Mouse (Mus musculus) left cerebral cortex, adult 11 months (tissue): ENCODE results near the gene Ttc8.

ENCODE experiments used
- DNase-seq: peaks from one replicate; pipeline ENCODE4 v3.0.0; 2022; ENCODE audit warnings: low spot score

Gene Ttc8

DNA sequence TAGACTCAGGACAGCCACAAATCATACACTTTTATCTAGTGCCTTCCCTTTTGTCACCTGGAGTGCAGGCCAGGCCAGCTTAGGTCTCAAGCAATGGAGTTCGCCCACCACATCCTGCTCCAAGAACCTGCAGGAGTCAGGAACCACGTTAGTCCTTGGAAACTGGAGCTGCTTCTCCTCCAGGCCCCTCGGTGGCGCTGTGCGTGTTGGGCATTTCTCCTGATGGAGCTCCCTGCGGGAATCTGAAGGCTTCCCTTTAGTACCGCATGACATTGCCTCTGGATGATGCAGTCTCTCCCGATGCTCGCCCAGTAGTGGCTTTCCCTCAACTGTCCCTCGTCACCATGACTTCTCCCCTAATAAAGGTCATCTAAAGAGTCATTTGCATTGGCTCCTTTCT lies 53.1 kb downstream of the Ttc8 start:
- no peak for DNase-seq

DNA sequence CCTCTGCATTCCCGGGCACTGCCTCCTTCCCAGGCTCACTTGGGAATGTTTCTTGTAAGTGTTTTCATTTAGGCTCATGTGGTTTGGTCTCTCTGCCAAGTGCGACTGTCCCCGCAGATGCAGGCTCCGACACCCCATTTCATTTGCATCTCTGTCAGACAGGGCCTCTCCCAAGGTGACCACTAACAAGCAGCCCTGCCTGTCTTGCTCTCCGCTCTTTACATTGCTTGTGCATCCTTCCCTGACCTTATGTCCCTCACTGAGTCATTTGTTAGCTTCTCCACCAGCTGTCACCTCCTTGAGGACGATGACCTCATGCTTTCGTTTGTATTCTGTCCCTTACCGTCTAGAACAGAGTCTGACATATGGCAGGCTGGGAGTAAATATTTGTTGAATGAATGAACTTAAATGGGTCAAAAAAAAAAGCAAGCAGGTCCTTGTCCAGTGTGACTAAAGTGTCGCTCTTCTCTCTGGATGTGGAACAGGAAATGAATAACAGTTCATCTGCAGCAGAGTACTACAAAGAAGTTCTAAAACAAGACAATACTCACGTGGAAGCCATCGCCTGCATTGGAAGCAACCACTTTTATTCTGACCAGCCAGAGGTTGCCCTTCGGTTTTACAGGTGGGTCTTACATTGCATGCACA lies 53.9 kb downstream of the Ttc8 start:
- no peak for DNase-seq

DNA sequence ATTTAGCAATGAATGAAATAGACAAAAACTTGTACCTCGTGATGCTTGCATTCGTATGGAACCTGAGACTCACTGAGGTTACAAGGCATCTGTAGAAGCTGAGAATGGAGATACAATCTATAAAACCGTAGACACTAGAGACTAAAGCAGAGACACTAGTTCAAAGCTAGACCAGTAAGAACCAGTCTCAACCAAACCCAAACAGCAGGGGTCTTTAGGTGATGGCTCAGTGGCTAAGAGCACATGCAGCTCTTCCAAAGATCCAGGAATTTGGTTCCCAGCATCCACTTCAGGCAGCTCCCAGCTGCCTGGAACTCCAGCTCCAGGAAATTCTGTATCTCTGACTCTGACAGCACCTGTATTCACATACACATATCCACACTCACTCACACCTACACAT lies 60.7 kb downstream of the Ttc8 start:
- DNase-seq = no peak

DNA sequence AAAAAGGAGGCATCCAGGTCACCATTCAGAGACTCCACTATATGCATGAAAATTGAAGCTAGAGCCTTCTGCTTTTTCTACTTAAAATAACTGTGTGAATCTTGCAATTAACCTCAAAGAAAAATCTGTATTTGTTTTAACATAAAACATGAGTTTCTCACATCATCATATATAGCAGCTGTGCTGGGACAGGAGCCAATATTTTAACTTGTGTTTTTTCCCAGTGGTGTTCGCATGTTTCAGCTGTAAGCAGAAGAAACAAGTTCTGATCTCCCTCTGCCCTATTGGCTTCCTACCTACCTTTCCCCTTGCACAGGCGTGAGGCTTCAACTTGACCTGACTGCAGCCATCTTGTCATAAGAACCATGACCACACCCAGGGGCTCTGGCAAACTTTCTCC lies 64.4 kb downstream of the Ttc8 start:
- no peak for DNase-seq

DNA sequence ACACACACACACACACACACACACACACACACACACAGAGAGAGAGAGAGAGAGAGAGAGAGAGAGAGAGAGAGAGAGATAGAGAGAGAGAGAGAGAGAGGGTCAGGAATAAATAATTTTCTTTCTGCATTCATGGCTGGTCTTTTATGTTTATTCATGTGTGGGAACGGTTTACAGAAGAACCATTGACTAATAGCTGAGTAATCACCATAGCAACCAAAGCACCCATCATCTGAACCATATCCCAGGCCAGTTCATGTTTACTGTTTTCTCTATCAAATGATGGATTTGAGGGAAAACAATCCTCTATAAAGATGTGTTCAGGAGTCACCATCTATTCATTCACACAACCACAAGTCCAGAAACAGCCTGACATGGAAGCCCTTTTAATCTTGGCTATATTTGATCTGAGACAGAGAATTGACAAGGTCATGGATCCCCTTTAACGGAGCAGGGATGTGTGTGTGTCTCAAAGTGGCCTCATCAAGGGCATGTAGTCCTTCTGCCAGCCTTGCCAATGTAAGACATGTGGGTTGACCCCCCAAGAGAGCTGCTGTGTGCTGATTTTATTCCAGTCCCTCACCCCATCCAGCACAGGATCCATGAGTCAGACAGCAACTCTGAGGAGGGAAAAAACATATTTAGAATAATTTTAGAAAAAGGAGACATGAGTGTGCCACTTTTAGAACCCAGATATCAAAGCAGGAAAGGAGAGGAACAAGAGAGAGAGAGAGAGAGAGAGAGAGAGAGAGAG lies 70.9 kb downstream of the Ttc8 start:
- DNase-seq = no peak

DNA sequence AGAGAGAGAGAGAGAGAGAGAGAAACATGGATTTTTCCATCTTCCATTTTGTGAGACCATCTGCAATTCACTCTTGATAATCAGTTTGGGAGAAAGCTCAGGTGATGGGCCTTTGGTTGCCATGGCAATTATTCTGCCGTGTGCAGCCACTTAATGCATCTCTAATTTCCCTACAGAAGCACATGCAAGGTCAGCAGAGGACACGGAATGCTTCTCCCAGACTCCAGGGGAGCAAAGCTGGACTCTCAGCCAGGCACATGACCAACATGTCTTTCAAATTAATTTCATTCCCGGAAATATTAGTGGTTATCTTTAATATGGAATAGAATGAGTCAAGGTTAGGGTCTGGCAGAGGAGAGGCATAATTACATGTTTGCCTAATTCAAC lies 71.4 kb downstream of the Ttc8 start:
- DNase-seq = no peak

DNA sequence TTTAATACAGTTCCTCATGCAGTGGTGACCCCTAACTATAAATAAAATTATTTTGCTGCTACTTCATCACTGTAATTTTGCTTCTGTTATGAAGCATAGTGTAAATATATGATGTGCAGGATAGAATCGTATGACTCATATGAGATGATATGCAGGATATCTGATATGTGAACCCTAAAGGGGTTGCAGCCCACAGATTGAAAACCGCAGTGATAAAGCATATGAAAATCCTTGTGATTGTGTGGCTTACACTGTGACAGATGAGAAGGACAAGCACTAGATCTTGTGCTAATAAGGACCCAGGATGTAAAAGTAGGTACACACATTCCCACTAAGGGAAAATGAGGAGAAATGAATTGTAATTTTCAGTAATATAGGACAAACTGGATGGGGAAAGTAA lies 73.4 kb downstream of the Ttc8 start:
- DNase-seq = no peak

DNA sequence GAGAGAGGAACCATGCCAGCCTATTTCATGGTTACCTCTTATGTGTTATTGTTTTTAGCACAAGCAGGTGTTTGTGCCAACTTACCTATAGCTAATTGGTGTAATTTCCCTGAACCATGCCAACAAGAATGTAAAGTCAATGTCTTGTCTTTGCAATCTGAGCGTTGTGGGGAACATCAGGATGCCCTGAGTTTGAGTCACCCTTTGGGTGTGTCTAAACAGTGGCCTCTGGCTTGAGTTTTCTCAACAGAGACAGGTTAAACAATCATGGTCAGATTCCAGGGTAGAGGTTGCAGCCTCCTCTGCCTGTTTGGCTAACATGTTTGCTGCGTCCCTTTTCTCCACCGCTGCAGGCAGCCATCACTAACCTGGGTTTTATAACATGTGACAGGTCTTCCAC lies 74.0 kb downstream of the Ttc8 start:
- no peak for DNase-seq

DNA sequence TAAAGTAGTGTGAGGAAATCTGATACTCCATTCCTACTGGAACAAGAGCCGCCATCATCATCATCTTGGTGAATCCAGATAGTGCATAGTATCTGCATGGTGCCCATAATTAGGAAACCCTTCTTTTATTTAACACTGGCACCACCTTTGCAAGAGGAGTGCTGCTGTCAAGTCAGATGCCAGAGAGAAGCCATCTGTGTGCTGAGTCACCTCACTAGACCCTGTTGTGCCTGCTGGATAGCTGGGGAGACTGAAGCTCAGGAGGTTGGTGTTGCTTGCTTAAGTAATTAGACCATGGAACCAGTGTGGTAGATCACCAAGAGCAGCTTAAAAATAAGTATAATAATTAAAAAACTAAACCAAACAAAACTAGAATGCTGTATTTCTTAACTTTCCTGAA lies 75.5 kb downstream of the Ttc8 start:
- DNase-seq = no peak

DNA sequence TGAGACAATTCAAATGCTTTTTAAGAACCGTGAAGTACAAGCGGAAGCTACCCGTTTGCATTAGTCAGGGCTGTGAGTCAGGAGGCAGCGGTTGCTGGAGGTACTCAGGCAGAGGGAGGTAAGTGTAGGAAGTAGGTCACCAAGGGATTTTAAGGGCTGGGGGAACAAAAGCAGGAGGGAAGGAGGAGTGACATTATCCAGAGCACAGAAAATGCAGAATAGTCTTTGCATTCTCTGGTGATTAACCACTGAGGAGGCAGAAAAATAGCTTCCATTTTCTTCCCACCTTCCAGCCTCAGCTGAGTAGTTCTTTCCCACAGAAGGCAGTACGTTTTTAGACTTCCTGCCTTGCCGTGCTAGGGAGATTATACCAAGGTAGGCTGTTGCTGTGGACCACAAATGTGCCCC lies 76.2 kb downstream of the Ttc8 start:
- DNase-seq = peak; percentile 33

DNA sequence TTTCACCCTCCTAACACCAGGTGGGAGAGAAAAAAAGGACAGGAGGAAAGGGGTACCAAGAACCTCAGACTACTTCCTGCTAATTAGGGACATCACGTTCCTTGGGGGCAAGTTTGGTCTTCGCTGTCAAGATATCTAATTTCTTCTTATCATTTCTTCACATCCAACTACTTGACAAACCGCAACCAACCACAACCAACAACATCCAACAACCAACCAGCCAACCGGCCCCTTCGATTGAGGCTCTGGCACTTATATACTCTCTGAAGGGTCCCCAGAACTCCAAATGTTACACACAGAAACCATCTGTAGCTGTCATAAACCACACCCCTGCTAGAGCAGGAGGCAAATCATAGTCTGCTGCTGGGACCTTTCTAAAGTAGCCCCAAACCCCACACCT lies 76.7 kb downstream of the Ttc8 start:
- no peak for DNase-seq

DNA sequence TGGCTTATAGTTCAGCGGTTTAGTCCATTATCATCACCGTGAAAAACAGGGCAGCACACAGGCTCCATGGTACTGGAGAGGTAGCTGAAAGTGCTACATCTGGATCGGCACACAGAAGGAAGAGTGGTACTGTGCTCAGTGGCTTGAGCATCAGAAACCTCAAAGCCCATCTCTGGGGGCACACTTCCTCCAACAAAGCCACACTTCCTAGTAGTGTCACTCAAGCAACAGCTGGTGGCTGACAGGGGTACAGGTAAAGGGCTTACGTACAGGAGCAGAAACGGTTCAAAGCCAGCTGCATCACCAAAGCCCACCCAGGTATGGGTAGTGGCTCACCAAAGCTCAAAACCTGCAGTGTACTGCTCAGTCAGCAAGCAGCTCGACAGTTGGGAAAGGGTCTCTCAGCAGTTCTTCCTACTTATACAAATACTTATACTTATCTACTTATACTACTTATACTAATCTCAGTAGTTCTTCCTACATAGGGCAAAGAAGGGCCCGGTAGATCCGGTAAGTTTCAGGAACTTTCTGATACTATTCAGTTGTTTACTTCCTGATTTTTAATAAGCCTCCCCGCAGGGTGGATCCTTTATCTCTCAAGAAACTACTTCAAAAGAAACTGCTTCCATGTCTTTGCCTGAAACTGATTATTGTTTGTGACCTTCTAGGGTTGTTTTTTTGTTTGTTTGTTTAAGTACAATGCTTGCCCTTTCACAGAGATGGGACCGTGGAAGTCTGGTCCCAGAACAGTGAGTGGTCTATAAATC lies 78.5 kb downstream of the Ttc8 start:
- no peak for DNase-seq

DNA sequence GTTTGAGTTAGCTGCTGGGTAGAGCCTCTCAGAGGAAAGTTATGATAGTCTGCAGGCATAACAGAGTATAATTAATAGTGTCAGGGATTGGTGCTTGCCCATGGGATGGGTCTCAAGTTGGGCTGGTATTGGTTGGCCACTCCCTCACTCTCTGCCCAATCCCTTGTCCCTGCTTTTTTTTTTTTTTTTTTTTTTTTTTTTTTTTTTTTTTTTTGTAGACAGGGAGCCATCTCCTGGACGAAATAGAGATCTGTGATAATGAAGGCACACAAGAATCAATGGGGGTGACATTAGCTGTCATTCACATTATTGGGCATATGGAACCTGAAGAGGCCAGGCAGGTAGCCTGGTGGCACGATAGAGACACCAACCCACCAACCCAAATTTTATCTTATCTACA lies 79.9 kb downstream of the Ttc8 start:
- no peak for DNase-seq

DNA sequence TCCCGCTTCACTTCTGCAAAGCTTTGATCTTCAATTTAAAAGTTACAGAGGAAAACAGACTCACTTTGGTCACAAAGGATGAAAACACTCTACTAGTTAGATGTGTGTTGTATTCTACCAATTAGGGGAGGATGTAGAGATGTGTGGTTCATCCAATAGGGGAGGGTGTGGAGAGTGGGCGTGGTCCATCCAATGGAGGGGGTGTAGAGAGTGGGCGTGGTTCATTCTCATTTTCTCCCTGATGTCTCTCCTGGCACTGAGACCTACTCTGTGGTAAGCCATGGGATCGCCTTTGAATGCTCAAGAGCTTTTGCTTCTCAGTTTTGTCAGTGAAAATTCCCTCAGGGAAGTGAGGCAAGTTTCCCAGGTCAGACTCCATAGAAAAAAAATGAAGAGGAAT lies 82.7 kb downstream of the Ttc8 start:
- DNase-seq = no peak

DNA sequence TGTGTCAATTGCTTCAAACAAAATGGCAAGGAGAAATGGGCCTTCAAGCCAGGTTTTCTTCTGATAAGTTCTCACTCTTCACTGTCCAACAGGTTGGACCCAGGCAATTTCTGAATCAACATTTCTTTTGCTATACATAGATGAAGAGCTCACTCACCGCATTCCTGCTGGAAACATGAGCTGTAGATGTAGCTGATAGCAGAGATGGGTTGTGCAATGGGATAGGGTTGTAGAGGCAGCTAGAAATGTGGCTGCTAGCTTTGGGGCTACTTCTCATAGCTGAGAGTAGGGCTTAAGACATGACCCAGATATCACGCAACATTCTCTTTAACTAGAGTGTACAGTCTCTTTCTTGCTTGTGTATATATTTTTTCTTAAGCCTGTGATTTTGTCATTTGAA lies 84.4 kb downstream of the Ttc8 start:
- DNase-seq = no peak

DNA sequence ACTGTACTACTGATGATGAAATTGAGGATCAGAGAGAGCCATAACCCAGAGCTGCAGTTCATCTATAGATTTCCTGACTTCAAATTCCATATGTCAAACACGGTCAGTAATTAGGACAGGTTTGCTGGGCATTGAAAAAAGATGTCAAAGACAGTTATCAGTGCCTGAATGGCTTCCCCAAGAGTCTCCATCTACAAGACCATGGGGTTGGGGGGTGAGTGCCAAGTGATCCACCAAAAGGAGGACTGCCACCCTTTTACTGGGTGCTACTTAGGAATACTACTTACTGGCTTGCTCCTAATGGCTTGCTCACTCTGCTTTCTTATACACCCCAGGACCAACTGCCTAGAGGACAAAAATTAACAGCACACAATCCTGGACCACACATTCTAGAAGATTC lies 88.4 kb downstream of the Ttc8 start:
- no peak for DNase-seq

DNA sequence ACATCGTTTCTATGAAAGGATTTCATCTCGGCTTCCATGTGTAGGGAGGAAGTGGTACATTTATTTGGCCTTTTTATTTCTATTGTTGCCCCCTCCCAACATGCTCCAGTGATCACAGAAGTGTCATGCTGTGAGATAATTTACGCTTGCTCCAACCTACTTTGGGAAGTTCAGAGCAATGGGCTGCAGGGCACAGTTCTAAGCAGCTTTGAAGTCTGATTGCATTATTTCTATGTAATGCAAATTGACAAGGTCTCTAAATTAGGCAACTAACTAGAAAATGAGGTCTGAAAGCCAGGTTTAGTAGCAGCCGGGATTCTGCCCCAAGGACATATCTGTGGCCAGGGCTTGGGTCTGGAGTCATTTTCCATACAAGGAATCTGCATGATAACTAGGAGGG lies 89.1 kb downstream of the Ttc8 start:
- no peak for DNase-seq

DNA sequence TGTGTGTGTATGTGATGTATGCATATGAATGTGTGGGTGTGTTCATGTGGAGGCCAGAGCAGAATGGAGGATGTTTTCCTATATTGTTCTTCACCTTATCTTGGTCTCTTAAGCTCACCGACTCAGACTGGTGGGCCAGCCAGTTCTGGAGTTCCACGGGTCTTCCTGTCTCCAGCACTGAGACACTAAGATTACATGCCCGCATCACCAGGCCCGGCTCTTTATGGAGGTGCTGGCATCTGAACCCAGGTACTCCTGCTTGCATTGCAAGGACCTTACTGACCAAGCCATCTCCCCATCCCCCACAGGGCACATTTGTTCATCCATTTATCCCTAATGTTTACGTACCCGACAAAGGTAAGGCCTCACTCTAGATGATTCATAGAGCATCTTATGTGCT lies 89.7 kb downstream of the Ttc8 start:
- no peak for DNase-seq

DNA sequence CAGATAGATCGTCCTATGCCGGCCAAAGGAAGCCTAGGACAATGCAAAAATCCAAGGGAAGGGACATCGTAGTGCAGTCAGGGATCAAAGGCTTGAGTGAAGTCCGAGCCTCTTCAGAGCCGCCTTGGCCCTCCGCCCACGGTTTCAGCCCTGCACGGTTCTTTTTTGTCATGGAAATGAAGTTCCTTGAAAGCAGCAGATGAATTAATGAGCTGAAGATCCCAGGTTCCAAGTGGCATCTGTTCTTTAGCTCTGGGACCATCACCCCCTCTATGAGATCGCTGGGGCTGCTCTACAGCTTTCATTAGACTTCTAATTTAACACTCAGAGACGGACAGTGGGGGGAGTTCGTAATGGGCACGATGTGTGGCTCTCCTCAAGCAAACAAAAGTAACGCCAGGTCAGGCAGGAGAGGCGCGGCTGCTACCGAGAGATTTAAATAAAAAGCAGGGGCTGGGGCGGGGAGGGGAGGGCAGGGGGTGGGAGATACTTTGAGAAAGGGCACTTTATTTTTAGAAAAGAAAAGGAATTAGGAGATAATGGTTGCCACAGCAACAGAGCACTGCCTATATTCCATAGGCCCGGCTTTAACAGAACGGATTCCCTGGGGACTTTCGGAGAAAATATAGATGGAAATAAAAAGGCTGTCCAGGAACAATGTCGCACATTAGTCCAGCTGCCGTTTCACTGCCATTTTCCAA lies 90.9 kb downstream of the Ttc8 start:
- DNase-seq = no peak

DNA sequence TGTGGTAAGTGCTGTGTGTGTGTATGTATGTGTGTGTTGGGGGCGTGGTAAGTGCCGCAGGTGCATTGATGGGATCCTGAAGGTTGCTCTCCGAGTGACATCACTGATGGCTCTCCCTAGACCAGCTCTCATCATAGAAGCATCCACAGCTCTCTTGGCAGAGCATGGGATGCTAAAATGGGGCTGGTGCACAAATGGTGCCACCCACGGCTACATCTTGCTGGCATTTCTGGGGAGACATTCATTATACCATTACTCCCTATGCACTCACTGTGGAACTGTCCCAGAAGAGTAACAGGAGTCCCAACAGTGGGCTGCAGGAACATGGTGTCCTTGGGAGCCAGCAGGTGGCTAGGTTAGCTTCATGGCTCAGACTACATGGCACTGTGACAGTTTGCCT lies 95.5 kb downstream of the Ttc8 start:
- peak; percentile 57 for DNase-seq

DNA sequence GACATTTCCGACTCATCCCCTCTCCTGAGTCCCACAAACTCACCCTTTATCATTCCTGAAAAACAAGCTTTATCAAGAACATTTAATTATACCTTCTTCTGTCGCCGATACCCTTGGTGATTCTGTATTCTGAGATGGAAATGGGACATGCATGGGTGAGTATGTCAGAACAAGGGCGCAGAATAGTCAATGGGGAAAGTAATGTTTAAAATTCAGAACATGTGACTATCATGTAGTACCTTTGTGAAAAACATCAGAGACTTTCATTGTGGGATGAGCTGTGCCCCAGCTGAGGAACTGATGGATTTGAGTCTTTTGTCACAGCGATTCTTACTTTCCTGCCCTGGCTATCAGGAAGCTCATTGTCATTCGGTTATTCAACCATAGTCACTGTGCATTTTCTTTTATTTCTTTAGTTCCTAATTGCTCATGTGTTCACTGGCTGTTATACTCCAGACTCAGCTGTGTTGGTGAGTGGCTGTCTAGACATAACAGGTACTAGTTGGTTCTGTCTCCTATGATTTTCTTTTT lies 104.1 kb downstream of the Ttc8 start:
- DNase-seq = no peak

DNA sequence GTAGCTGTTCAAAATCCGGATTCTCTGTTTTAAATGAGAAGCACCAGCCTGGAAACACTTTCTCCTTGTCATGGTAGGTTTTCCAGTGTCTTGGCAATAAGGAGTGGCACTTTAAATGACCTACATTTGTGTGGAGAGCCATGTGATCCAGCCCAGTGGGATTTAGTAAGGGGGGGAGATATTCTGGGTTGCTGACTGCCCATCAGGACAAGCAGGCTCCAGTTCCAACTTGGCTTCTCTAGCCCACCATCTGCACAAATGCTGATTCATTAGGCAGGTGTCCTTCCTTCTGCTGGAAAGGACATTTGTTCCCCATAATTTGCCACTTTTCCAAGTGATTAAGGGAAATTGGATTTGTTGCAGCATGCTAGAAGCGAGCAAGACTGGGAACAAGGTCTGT lies 105.9 kb downstream of the Ttc8 start:
- no peak for DNase-seq

DNA sequence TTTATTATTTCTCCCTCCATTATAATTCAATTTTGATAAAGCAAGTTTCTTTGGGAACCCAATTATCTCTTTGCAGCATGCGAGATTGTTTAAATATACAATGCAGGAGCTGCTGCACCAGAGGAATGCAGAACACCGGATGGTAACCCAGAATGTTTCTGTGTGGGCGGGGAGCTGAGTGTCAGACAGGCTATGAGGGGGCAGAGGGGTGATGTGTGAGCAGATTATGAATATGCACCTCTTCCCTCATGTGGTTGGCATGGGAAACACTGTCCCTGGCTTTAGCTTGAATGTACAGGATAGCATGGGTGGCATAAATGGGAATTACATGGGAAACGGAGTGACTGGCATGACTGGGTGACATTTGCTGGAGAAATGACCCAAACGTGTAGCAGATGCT lies 108.3 kb downstream of the Ttc8 start:
- peak; percentile 53 for DNase-seq
